In the genomic region with DNA sequence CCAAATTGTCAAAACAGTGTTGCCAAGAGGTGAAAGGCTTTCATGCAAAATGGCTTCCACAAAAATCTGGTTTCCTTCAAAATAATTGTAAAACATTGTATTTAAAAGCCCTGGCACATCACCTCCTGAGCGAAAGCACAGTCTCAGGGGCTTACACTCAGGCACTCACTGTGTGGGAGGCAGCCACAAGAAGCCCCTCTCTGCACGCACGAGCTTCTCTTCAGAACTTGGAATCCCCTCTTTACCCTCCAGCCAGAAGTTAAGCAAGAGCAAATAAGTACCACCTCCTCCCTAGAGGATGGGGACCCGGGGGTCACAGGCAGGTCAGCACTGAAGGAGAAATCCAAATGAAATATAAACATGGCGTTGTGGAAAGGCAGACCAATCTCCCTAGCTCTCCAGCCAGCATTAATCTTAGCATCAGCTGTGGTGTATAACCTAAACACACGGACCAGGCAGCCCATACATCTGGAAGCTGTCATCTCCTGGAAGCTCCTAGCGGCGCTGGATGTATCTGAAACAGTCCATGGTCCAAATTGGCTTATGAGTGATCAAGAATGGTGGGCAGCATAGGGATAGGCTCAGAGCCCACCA, we compare ENCODE assay signal across 12 mouse cellular contexts. TPM values are rescaled to one million over a fixed set of nuclear protein-coding genes. Genes with fewer than 3 reads are reported as not detected.
DNase-seq lines count a peak whose midpoint lies in the region; ATAC-seq and TF ChIP-seq lines count a peak whose summit lies in the region.
"Had no signal": no experiment of that assay in that cellular context is flagged by ENCODE, and none has a peak within 500 bp of the region (broad histone marks: within the 10 kb centered on the region; RNA-seq: fewer than 3 reads in every experiment).

No protein-coding gene starts in this region.

- H3K9me3 ChIP-seq in lung, embryonic 14.5 days (ENCODE audit: low read depth, low read length): no peaks in the 10 kb centered on the region
- H3K9me3 ChIP-seq in forebrain, embryonic 13.5 days (replicated peaks): no peaks in the 10 kb centered on the region
- H3K9me3 ChIP-seq in intestine, embryonic 16.5 days (ENCODE audit: control insufficient read depth, low read length): no peaks in the 10 kb centered on the region
- H3K9me3 ChIP-seq in stomach, embryonic 14.5 days (ENCODE audit: control insufficient read depth, low read depth, low read length): no peaks in the 10 kb centered on the region
- H3K9me3 ChIP-seq: G1E had no signal

- H3K27ac ChIP-seq in lung, embryonic 14.5 days (ENCODE audit: low read depth): peak overlapping the region; percentile 56
- no peak overlapping the region for H3K27ac ChIP-seq in forebrain, embryonic 13.5 days
- peak overlapping the region; percentile 64 for H3K27ac ChIP-seq in intestine, embryonic 16.5 days (ENCODE audit: low read length)
- H3K27ac ChIP-seq in stomach, embryonic 14.5 days (ENCODE audit: low read length): peak overlapping the region; percentile 85
- no peak overlapping the region for H3K27ac ChIP-seq in layer of hippocampus, adult 2 months

- peak overlapping the region; percentile 17; the same call in 1 of the 2 replicates for H3K9ac ChIP-seq in lung, embryonic 14.5 days
- no peak overlapping the region; the same call in 1 of the 2 replicates for H3K9ac ChIP-seq in forebrain, embryonic 13.5 days
- H3K9ac ChIP-seq in intestine, embryonic 16.5 days (ENCODE audit: low read depth, low read length): peak overlapping the region; percentile 21; the same call in 1 of the 2 replicates
- H3K9ac ChIP-seq in stomach, embryonic 14.5 days (replicated peaks; ENCODE audit: low read depth, low read length): peak overlapping the region; percentile 32; the same call in 1 of the 2 replicates

- peak; percentile 20; the same call in 1 of the 2 replicates for TF ChIP-seq CTCF in lung, embryonic 14.5 days (IDR thresholded peaks at IDR 0.05; ENCODE audit: low read depth)
- no peak for TF ChIP-seq CTCF in layer of hippocampus, adult 2 months (conservative IDR thresholded peaks at IDR 0.05)

- ATAC-seq in lung, embryonic 14.5 days (ENCODE audit: insufficient read depth): peak; percentile 67
- ATAC-seq in forebrain, embryonic 13.5 days: no peak
- peak; percentile 17 for ATAC-seq in intestine, embryonic 16.5 days
- peak; percentile 68; the same call in 1 of the 2 replicates for ATAC-seq in stomach, embryonic 14.5 days (ENCODE audit: insufficient number of reproducible peaks, insufficient read depth, low FRiP score, low read depth)
- ATAC-seq in megakaryocyte progenitor cell, adult 5-6 weeks (replicated peaks; ENCODE audit: poor library complexity): no peak

- H3K4me2 ChIP-seq in lung, embryonic 14.5 days: peak overlapping the region; percentile 91
- H3K4me2 ChIP-seq in forebrain, embryonic 13.5 days: peak overlapping the region; percentile 29
- H3K4me2 ChIP-seq in intestine, embryonic 16.5 days (ENCODE audit: low read depth, low read length): peak overlapping the region; percentile 81
- peak overlapping the region; percentile 95 for H3K4me2 ChIP-seq in stomach, embryonic 14.5 days (replicated peaks; ENCODE audit: low read depth, low read length)

- 5% methylated on average over 8 of the region's 8 CpGs for WGBS in lung, embryonic 14.5 days
- WGBS in forebrain, embryonic 13.5 days: 53% methylated on average over 8 of the region's 8 CpGs
- 18% methylated on average over 8 of the region's 8 CpGs for WGBS in intestine, embryonic 16.5 days
- WGBS in stomach, embryonic 14.5 days: 10% methylated on average over 8 of the region's 8 CpGs

- peak overlapping the region; percentile 83 for H3K4me3 ChIP-seq in lung, embryonic 14.5 days (ENCODE audit: low read depth, low read length)
- no peak overlapping the region for H3K4me3 ChIP-seq in forebrain, embryonic 13.5 days
- peak overlapping the region; percentile 27 for H3K4me3 ChIP-seq in intestine, embryonic 16.5 days (ENCODE audit: low read length)
- H3K4me3 ChIP-seq in stomach, embryonic 14.5 days (ENCODE audit: low read depth, low read length): peak overlapping the region; percentile 28; the same call in 1 of the 2 replicates
- no peak overlapping the region for H3K4me3 ChIP-seq in layer of hippocampus, adult 2 months

- H3K27me3 ChIP-seq in lung, embryonic 14.5 days (ENCODE audit: insufficient read depth, low read length): no peaks in the 10 kb centered on the region
- H3K27me3 ChIP-seq in forebrain, embryonic 13.5 days: peaks cover 49% of the 10 kb centered on the region
- no peaks in the 10 kb centered on the region for H3K27me3 ChIP-seq in intestine, embryonic 16.5 days (replicated peaks; ENCODE audit: control insufficient read depth, insufficient read depth, low read length)
- no peaks in the 10 kb centered on the region for H3K27me3 ChIP-seq in stomach, embryonic 14.5 days (ENCODE audit: control insufficient read depth, insufficient read depth, low read length)

- peak; percentile 90 for DNase-seq in lung, embryonic 14.5 days
- no peak for DNase-seq in lung, adult 18-20 months
- no peak for DNase-seq in layer of hippocampus, adult 2 months (ENCODE audit: low spot score in 2 of 2)
- DNase-seq: adrenal gland, postnatal 14 days; gastrocnemius, postnatal 10 days; right cerebral cortex, postnatal 25 days; thymus, postnatal 36 days had no signal

- H3K4me1 ChIP-seq in lung, embryonic 14.5 days (ENCODE audit: insufficient read depth): peaks cover 77% of the 10 kb centered on the region
- H3K4me1 ChIP-seq in forebrain, embryonic 13.5 days: peaks cover 88% of the 10 kb centered on the region
- peaks cover 46% of the 10 kb centered on the region for H3K4me1 ChIP-seq in intestine, embryonic 16.5 days (ENCODE audit: control insufficient read depth, insufficient read depth, low read length)
- peaks cover 70% of the 10 kb centered on the region for H3K4me1 ChIP-seq in stomach, embryonic 14.5 days (ENCODE audit: control insufficient read depth, insufficient read depth, low read length)

- H3K36me3 ChIP-seq in lung, embryonic 14.5 days (ENCODE audit: insufficient read depth): peaks cover 67% of the 10 kb centered on the region
- peaks cover 4% of the 10 kb centered on the region; the same call in 1 of the 2 replicates for H3K36me3 ChIP-seq in forebrain, embryonic 13.5 days (ENCODE audit: poor library complexity, severe bottlenecking)
- no peaks in the 10 kb centered on the region for H3K36me3 ChIP-seq in intestine, embryonic 16.5 days (ENCODE audit: control insufficient read depth, insufficient read depth, low read length)
- peaks cover 26% of the 10 kb centered on the region for H3K36me3 ChIP-seq in stomach, embryonic 14.5 days (ENCODE audit: control insufficient read depth, insufficient read depth, low read length)

RNA-seq across cellular contexts. Expression of gene Ptch1, which starts 15.0 kb away (rescaled TPM):
- 64.6 and 68.6 TPM in 2 replicates for polyA plus RNA-seq in lung, embryonic 14.5 days (2014; fragmentation: Nextera tagmentation; extraction: Ambion mirVana)
- 11.3 and 16.0 TPM in 2 replicates for polyA plus RNA-seq in forebrain, embryonic 13.5 days (2015; fragmentation: Nextera tagmentation; extraction: Ambion mirVana)
- 24.5 and 25.5 TPM in 2 replicates for polyA plus RNA-seq in intestine, embryonic 16.5 days (2015; fragmentation: Nextera tagmentation; extraction: Ambion mirVana)
- polyA plus RNA-seq in stomach, embryonic 14.5 days (2014; fragmentation: Nextera tagmentation; extraction: Ambion mirVana): 71.5 and 79.8 TPM in 2 replicates
- 8.6 and 11.6 TPM in 2 replicates for total RNA-seq in megakaryocyte progenitor cell, adult 5-6 weeks (2015)
- total RNA-seq in megakaryocyte progenitor cell, adult 5-6 weeks (2017): 6.5 TPM in 2 replicates
- total RNA-seq in layer of hippocampus, adult 2 months (2021): 10 to 100 TPM; 43.9 to 45.4 TPM

Comparison
In these comparisons a context has a peak if more than half of its experiments do, and no peak if none do; other contexts are left out.
1. ATAC-seq: peak in lung, embryonic 14.5 days (single experiment), intestine, embryonic 16.5 days (single experiment) and stomach, embryonic 14.5 days (single experiment); none in forebrain, embryonic 13.5 days (single experiment) and megakaryocyte progenitor cell, adult 5-6 weeks (single experiment).
2. H3K27ac ChIP-seq: peak in lung, embryonic 14.5 days (single experiment), intestine, embryonic 16.5 days (single experiment) and stomach, embryonic 14.5 days (single experiment); none in forebrain, embryonic 13.5 days (single experiment) and layer of hippocampus, adult 2 months (single experiment).
3. H3K4me2 ChIP-seq: peak in every context shown above with its lines; median percentile 95 in stomach, embryonic 14.5 days; 91 in lung, embryonic 14.5 days; 81 in intestine, embryonic 16.5 days; 29 in forebrain, embryonic 13.5 days.
4. H3K4me3 ChIP-seq: peak in lung, embryonic 14.5 days (single experiment), intestine, embryonic 16.5 days (single experiment) and stomach, embryonic 14.5 days (single experiment); none in forebrain, embryonic 13.5 days (single experiment) and layer of hippocampus, adult 2 months (single experiment).